Mouse (Mus musculus) myocyte (in vitro differentiated cells): Measurements from ENCODE around the gene Snai1.

Experiments used
- CEBPB ChIP-seq: IDR thresholded peaks from 2 replicates; pipeline ENCODE4 v1.6.1; 2011; ENCODE audit warnings: mild to moderate bottlenecking, moderate library complexity; ENCODE audit not compliant: poor library complexity, insufficient read depth, severe bottlenecking
- MAX ChIP-seq: IDR thresholded peaks from one replicate; pipeline ENCODE4 v1.6.1; 2011; ENCODE audit warnings: low read depth, mild to moderate bottlenecking, control low read depth
- POLR2A ChIP-seq: IDR thresholded peaks from one replicate; pipeline ENCODE4 v1.6.1; 2011; ENCODE audit warnings: low read depth, mild to moderate bottlenecking, control low read depth, moderate library complexity; ENCODE audit not compliant: insufficient read length
- USF1 ChIP-seq: IDR thresholded peaks from one replicate; pipeline ENCODE4 v1.6.1; 2011; ENCODE audit warnings: low read depth, mild to moderate bottlenecking, control low read depth, moderate library complexity

- TF ChIP-seq POLR2A (no peak), MAX (no peak), CEBPB (no peak), USF1 (no peak)
Observed at GRCm38 (mm10) chr2:167544004-167544356, 6.0 kb downstream of the Snai1 start.
